Mouse (Mus musculus) hindbrain, embryonic 11.5 days (tissue): ENCODE data around the gene Vti1a. TPM values are rescaled to one million over a fixed set of nuclear protein-coding genes. Genes with fewer than 3 reads are reported as not detected.

ENCODE experiments used
- ATAC-seq: fragments of 200-750 bp; cut with Nextera tagmentation; 2 replicates; pipeline ENCODE4 v1.8.0; 2017; ENCODE audit warnings: mild to moderate bottlenecking, moderate TSS enrichment, moderate library complexity; ENCODE audit not compliant: low FRiP score
- DNase-seq: peaks from one replicate; pipeline ENCODE4 v3.0.0-alpha.2; 2015; ENCODE audit warnings: low spot score
- H3K27ac ChIP-seq: fragments of 300-500 bp; sonication (generic); 2 replicates; pipeline ENCODE4 v1.5.1; 2014; ENCODE audit warnings: mild to moderate bottlenecking, low read depth, low read length
- H3K27me3 ChIP-seq: fragments of 300-500 bp; sonication (generic); 2 replicates; pipeline ENCODE4 v1.6.1; 2014; ENCODE audit warnings: mild to moderate bottlenecking, low read length, moderate library complexity, mixed read lengths; ENCODE audit not compliant: control insufficient read depth, insufficient read depth
- H3K36me3 ChIP-seq: fragments of 300-500 bp; sonication (generic); 2 replicates; pipeline ENCODE4 v1.6.1; 2014; ENCODE audit warnings: mild to moderate bottlenecking, low read length, moderate library complexity, mixed read lengths; ENCODE audit not compliant: control insufficient read depth, insufficient read depth
- H3K4me1 ChIP-seq: fragments of 300-500 bp; sonication (generic); replicated peaks from 2 replicates; pipeline ENCODE4 v1.6.1; 2014; ENCODE audit warnings: low read length, mixed read lengths; ENCODE audit not compliant: control insufficient read depth, insufficient read depth
- H3K4me2 ChIP-seq: fragments of 300-500 bp; sonication (generic); replicated peaks from 2 replicates; pipeline ENCODE4 v1.6.1; 2014; ENCODE audit warnings: mild to moderate bottlenecking, low read depth, low read length
- H3K4me3 ChIP-seq: fragments of 300-500 bp; sonication (generic); 2 replicates; pipeline ENCODE4 v1.5.1; 2014; ENCODE audit warnings: low read depth, low read length
- H3K9ac ChIP-seq: fragments of 300-500 bp; sonication (generic); 2 replicates; pipeline ENCODE4 v1.6.1; 2014; ENCODE audit warnings: low read depth, low read length
- H3K9me3 ChIP-seq: fragments of 300-500 bp; sonication (generic); 2 replicates; pipeline ENCODE4 v1.6.1; 2016; ENCODE audit warnings: low read length; ENCODE audit not compliant: control insufficient read depth
- WGBS: fragments of 180-500 bp; shearing (Covaris S2); extraction: QIAGEN DNeasy Blood & Tissue Kit; methylation state at CpG from one replicate; pipeline ENCODE4 v1.1.7; 2014; 5-methylcytosine and 5-hydroxymethylcytosine counted together
- polyA plus RNA-seq: library from polyadenylated mRNA; unstranded; fragments of >200 nt; fragmentation: Nextera tagmentation; extraction: Ambion mirVana; gene quantifications from 2 replicates; pipeline ENCODE4 v1.2.1, GENCODE M21; 2014

Gene Vti1a
- polyA plus RNA-seq, 1 experiment from 2014 or later = 27.8 TPM

DNA sequence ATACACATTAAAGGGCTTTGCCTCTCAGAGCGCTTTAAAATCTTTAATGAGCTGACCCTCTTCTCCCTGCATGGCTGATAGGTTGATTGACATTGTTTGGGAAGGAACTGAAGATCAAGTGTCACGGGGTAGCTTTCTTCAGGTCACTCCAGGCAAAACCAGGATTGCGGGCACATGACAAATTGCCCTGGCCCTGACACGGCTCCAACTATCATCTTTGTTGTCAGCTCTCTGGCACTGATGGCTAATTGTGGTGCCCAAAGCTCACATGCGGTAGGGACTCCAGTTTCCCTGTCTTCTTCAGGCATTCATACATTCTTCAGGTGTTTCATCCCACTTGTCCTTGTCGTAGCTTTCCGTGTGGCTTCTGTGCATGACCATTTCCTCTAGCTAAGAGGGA is 300.2 kb downstream of the Vti1a start:
- Histone ChIP-seq H3K27me3 (peaks cover 2% of the 10 kb centered on the region), H3K36me3 (no peaks in the 10 kb centered on the region), H3K4me1 (no peaks in the 10 kb centered on the region), H3K4me3 (no peak overlapping the region), H3K4me2 (no peak overlapping the region), H3K9me3 (no peaks in the 10 kb centered on the region), H3K9ac (no peak overlapping the region), H3K27ac (no peak overlapping the region)
- WGBS = 90% methylated on average over 7 of the region's 7 CpGs
- DNase-seq (no peak), ATAC-seq (no peak)

DNA sequence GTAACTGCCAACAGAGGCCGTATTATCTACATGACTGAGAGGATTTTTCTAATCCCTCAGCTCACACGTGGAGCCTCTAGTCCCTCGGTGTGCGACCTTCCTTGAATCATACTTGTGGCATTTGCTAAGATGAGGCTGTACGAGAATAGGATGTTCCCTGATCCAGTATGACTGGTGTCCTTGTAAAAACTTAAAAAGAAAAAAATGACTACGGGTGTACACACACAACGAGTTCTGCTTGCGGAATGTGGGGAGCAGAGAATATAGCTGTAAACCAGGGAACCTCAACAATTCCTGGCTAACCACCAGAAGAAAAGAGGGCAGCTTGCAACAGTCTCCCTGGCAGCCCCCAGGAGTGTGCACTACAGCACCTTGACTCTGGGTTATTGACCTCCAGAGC is 300.8 kb downstream of the Vti1a start:
- DNase-seq = no peak
- Histone ChIP-seq H3K36me3 (no peaks in the 10 kb centered on the region), H3K27me3 (peaks cover 2% of the 10 kb centered on the region), H3K4me3 (no peak overlapping the region), H3K4me2 (no peak overlapping the region), H3K9me3 (no peaks in the 10 kb centered on the region), H3K9ac (no peak overlapping the region), H3K4me1 (no peaks in the 10 kb centered on the region; the same call in 1 of the 2 replicates), H3K27ac (no peak overlapping the region)
- ATAC-seq = no peak
- WGBS = 93% methylated on average over 8 of the region's 8 CpGs

- Histone ChIP-seq H3K9ac (no peak overlapping the region), H3K36me3 (no peaks in the 10 kb centered on the region), H3K4me2 (no peak overlapping the region), H3K27ac (no peak overlapping the region), H3K27me3 (peaks cover 2% of the 10 kb centered on the region), H3K4me3 (no peak overlapping the region), H3K4me1 (peaks cover 4% of the 10 kb centered on the region; the same call in 1 of the 2 replicates), H3K9me3 (no peaks in the 10 kb centered on the region)
- ATAC-seq (no peak), DNase-seq (no peak)
- WGBS = 96% methylated on average over 7 of the region's 7 CpGs
Measured at GRCm38 (mm10) chr19:55618546-55618945, 302.5 kb downstream of the Vti1a start.

- ATAC-seq (no peak), DNase-seq (no peak)
- no peaks in the 10 kb centered on the region for H3K9me3 ChIP-seq
- H3K27ac ChIP-seq = no peak overlapping the region
- H3K36me3 ChIP-seq = no peaks in the 10 kb centered on the region
- peaks cover 4% of the 10 kb centered on the region; the same call in 1 of the 2 replicates for H3K4me1 ChIP-seq
- no peak overlapping the region for H3K4me3 ChIP-seq
- no peak overlapping the region for H3K4me2 ChIP-seq
- H3K9ac ChIP-seq = no peak overlapping the region
- 68% methylated on average over 14 of the region's 14 CpGs for WGBS
- peaks cover 2% of the 10 kb centered on the region for H3K27me3 ChIP-seq
Measured at GRCm38 (mm10) chr19:55620411-55621008, 304.4 kb downstream of the Vti1a start.

- 73% methylated on average over 12 of the region's 12 CpGs for WGBS
Measured at GRCm38 (mm10) chr19:55621011-55621625, 305.0 kb downstream of the Vti1a start.

DNA sequence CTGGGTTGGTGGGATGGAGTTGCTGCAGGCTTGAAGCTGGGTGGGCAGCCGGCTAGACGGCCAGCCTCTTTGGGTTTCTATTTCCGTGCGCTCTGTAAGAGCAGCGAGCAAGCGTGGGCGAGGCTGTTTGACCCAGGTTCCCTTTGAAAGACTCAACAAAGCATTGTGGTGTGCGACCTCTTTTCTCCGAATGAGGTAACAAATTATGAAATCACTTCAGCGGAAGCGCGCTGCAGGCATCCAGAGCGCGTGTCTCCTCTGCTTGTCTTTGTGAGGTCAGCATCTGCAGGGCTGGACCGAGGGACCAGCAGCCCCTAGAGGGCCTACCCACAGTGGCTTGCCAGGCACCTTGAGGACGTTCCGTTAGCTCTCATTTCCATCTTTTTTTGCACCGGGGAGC is 306.7 kb downstream of the Vti1a start:
- Histone ChIP-seq H3K4me3 (no peak overlapping the region), H3K9me3 (no peaks in the 10 kb centered on the region), H3K27me3 (peaks cover 2% of the 10 kb centered on the region; the same call in 1 of the 2 replicates), H3K9ac (no peak overlapping the region), H3K4me2 (no peak overlapping the region), H3K36me3 (no peaks in the 10 kb centered on the region), H3K27ac (no peak overlapping the region), H3K4me1 (peaks cover 7% of the 10 kb centered on the region; the same call in 1 of the 2 replicates)
- DNase-seq = no peak
- WGBS = 68% methylated on average over 18 of the region's 18 CpGs
- no peak for ATAC-seq

More at GRCm38 (mm10) chr19:55621011-55621625, 305.0 kb downstream of the Vti1a start:
- Histone ChIP-seq H3K36me3 (no peaks in the 10 kb centered on the region), H3K9ac (no peak overlapping the region), H3K9me3 (no peaks in the 10 kb centered on the region), H3K27me3 (peaks cover 2% of the 10 kb centered on the region; the same call in 1 of the 2 replicates), H3K4me2 (no peak overlapping the region), H3K4me3 (no peak overlapping the region), H3K27ac (no peak overlapping the region), H3K4me1 (peaks cover 4% of the 10 kb centered on the region; the same call in 1 of the 2 replicates)
- DNase-seq (no peak), ATAC-seq (no peak)

- Histone ChIP-seq H3K27me3 (peaks cover 2% of the 10 kb centered on the region; the same call in 1 of the 2 replicates), H3K9ac (no peak overlapping the region), H3K4me3 (no peak overlapping the region), H3K27ac (no peak overlapping the region), H3K4me1 (peaks cover 7% of the 10 kb centered on the region; the same call in 1 of the 2 replicates), H3K36me3 (no peaks in the 10 kb centered on the region), H3K4me2 (no peak overlapping the region), H3K9me3 (no peaks in the 10 kb centered on the region)
- DNase-seq = no peak
- ATAC-seq = no peak
- WGBS = 81% methylated on average over 13 of the region's 13 CpGs
Measured at GRCm38 (mm10) chr19:55623605-55624004, 307.5 kb downstream of the Vti1a start.

DNA sequence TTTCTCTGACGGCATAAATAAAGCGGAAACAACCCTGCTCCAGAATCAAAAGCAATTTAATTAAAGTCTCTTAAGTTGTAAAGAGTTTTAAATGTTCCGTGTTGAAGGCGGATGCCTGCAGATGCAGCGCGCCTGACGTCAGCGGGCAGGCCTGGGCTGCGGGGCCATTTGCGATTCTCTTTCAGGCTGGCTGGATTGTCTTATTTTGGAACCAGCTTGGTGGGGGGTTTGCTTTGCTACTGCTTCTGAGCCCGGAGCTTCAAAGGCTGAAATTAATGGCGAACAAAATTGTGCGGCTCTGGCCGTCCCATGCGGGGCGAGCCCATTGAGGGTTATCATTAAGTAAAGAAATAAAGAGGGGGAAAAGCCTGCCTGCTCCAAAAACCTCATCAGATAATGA is 310.4 kb downstream of the Vti1a start:
- no peaks in the 10 kb centered on the region for H3K9me3 ChIP-seq
- H3K27ac ChIP-seq = no peak overlapping the region
- no peak overlapping the region for H3K4me3 ChIP-seq
- peaks cover 7% of the 10 kb centered on the region; the same call in 1 of the 2 replicates for H3K4me1 ChIP-seq
- no peaks in the 10 kb centered on the region for H3K27me3 ChIP-seq
- H3K4me2 ChIP-seq = no peak overlapping the region
- no peak for ATAC-seq
- no peak for DNase-seq
- no peaks in the 10 kb centered on the region for H3K36me3 ChIP-seq
- H3K9ac ChIP-seq = no peak overlapping the region
- 63% methylated on average over 16 of the region's 16 CpGs for WGBS

DNA sequence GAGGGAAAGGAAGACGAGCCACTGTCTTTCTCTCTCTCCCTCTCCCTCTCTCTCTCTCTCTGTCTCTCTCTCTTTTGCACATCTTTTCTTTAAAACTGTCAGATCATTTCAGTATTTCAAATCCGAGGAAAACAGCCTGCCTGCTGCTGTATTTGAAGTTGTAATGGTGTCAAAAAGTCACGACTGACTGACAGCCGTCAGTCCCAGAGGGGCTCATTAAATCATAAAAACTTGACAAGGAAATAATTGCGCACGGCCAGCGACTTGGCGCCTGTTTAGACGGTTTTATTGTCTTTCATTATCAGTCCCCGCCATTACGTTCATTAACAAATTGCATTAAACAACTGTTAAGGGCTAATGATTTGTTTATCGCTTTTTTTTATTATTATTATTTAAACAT is 310.9 kb downstream of the Vti1a start:
- 0 out of 2 replicates have a peak, but pooled peaks cover 7% of the 10 kb centered on the region for H3K4me1 ChIP-seq
- H3K9ac ChIP-seq = no peak overlapping the region
- H3K36me3 ChIP-seq = no peaks in the 10 kb centered on the region
- H3K27me3 ChIP-seq = no peaks in the 10 kb centered on the region
- ATAC-seq = no peak
- no peak overlapping the region for H3K27ac ChIP-seq
- 80% methylated on average over 12 of the region's 12 CpGs for WGBS
- no peaks in the 10 kb centered on the region for H3K9me3 ChIP-seq
- H3K4me3 ChIP-seq = no peak overlapping the region
- DNase-seq = no peak
- no peak overlapping the region for H3K4me2 ChIP-seq
